Mouse (Mus musculus) gastrocnemius, postnatal 4 days (tissue): ENCODE results near the gene Sez6l. TPM values are rescaled to one million over a fixed set of nuclear protein-coding genes. Genes with fewer than 3 reads are reported as not detected.

Experiments used
- DNase-seq, 2 experiments: peaks; one replicate each; pipeline ENCODE4 v3.0.0; 2021 to 2022; ENCODE audit warnings: low spot score in 2 of 2, mixed read lengths in 2 of 2
- total RNA-seq, 2 experiments: library from RNA; stranded (reverse); gene quantifications; 2 replicates each; pipeline ENCODE4 v1.2.3; 2021

Gene Sez6l
- total RNA-seq, 2 experiments from 2014 or later, result 0.44 to 0.52 TPM

GRCm38 (mm10) chr5:112393741-112394414 is 183.1 kb downstream of the Sez6l start:
- peak in 1 of 2 experiments; percentile 7 for DNase-seq

GRCm38 (mm10) chr5:112391676-112392323 is 185.2 kb downstream of the Sez6l start:
- DNase-seq, result peak in 1 of 2 experiments; percentile 8

DNA sequence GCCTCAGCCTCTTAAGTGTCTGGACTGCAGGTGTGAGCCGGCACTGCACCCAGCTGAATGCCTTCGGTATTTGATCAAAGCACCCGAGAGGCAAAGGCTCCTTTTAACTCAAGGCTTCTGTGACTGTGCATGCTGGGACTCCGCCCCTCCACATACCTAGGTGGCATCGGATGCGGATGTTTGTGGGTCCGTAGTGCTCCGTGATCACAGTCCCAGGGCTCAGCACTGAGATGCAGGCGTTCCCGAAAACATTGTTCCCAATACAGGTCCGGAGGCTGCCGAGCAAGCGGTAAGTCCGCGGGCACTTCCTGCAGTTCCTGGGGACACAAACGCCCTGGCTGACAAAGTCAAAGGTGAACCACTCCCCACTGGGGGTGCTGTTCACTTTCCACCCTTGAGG is 186.0 kb downstream of the Sez6l start:
- DNase-seq, result peak in 1 of 2 experiments; percentile 8

- no peak for DNase-seq
Observed at GRCm38 (mm10) chr5:112389352-112389751, 187.6 kb downstream of the Sez6l start.

DNA sequence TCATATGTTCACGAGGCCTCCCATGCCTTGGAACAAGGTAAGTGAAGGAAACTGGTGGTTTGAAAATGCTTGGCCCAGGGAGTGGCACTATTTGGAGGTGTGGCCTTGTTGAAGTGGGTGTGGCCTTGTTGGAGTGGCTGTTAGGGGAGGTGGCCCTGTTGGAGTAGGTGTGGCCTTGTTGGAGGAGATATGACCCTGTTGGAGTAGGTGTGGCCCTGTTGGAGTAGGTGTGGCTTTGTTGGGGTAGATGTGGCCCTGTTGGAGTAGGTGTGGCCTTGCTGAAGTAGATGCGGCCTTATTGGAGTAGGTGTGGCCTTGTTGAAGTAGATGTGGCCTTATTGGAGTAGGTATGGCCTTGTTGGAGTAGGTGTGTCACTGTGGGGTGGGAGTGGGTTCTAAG is 191.0 kb downstream of the Sez6l start:
- DNase-seq, result no peak

GRCm38 (mm10) chr5:112384805-112385472 is 192.0 kb downstream of the Sez6l start:
- no peak for DNase-seq

DNA sequence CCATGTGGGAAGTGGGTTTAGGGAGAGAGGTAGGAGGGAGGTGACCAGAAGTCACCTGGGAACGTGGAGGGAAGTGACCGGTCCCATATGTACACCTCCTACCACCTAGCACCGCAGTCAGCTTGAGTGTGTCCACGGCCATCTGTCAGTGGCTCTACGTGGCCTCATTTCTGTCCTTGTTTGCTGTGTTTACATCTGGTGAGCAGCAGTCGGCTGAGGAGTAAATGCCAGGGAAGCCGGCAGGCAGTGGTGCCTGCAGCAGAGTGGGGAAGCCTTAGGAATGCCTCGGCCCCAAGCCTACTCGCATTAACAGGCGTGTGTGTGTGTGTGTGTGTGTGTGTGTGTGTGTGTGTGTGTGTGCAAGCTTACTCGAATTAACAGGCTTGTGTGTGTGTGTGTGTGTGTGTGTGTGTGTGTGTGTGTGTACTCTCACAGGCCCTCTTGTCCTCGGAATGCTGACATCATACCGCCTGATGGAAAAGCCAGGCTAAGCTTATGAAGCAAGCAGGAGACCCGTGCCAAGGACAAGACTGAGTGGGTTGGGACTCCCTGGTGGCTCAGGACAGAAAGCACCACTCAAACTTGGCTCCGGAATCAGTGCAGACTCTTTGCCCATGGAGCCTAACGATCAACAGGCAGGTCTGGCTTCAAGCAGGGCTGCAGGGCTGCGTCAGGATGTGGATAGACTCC is 194.2 kb downstream of the Sez6l start:
- DNase-seq, result peak in 1 of 2 experiments; percentile 44

DNA sequence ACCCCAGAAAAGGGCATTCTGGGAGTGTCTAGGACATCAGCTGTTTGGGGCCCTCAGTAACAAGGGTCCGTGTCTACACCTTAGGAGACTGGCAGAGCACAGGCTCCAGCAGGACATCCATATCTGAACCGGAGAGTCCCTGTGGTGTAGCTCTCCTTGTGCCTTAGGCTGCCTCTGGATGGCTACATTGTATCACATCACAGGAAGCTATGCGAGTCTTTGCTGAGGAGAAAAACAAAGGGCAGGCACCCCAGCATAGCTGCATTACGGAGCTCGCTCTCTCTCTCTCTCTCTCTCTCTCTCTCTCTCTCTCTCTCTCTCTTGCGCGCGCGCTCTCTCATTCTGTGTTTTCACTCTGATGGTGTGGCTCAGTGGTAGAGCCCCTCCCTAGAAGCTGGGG is 194.9 kb downstream of the Sez6l start:
- DNase-seq, result no peak

DNA sequence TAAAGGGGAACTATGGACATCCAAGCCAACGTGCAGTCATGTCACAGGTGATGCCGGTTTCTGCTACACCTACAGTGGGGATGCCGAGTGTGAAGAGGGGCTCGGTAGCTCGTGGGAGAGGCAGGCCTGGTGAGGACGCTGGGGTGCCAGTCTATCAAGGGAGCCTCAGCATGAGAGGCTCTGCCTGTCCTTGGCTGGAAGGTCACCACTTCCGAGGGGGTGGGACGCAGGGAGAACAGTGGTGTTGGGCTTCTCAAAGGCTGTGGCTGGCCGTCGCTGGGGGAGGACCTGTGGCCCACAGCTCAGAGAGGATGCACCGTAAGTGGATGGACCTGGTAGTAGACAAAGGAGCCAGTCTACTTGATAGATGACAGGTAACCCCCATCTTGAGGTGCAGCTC is 195.8 kb downstream of the Sez6l start:
- DNase-seq, result no peak

GRCm38 (mm10) chr5:112378716-112379115 is 198.3 kb downstream of the Sez6l start:
- DNase-seq, result no peak

GRCm38 (mm10) chr5:112377380-112377779 is 199.6 kb downstream of the Sez6l start:
- DNase-seq, result no peak

DNA sequence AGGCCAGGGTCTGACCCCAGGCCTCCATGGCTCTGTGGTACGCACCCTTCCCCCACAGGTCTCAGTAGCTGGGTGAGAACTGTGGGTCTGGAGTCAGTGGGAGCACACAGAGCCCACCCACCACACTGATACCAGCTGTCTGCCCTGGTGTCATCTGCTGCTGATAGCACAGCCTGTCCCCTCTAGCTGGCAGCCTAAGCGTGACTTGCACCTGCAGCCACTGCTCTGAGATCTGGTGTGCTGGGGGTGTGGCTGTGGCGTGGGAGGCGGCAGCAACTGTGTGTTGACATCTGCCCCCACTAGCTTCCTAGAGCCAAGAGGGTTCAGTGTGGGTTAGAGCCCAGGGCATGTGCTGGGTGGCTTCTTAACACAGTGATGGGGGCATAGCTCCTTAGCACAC is 200.9 kb downstream of the Sez6l start:
- no peak for DNase-seq

GRCm38 (mm10) chr5:112371933-112372332 is 205.1 kb downstream of the Sez6l start:
- no peak for DNase-seq

DNA sequence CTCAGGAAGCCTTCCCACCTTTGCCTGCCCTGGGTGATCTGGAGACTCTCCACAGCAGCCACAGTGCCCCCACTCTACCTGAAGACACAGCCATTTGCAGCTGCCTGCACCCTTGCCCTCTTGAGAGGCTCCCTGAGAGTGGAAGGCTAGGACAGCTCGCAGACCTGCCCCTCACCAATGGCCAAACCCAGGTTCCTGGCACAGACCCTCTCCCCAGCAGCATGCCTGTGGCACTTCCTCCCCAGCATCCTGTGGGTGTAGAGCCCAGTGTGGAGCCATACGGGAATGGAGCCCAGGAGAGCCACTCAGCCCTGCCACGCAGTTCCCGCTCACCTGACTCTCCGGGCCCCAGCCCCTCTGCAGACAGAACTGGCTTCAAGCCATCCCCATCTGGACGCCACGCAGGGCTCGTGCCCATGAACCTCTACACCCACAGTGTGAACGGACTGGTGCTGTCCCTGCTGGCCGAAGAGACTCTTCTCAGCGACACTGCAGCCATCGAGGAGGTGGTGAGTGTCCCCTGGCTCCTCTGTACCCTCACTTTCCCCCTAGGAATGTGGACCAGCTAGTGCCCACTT is 206.7 kb downstream of the Sez6l start:
- no peak for DNase-seq

DNA sequence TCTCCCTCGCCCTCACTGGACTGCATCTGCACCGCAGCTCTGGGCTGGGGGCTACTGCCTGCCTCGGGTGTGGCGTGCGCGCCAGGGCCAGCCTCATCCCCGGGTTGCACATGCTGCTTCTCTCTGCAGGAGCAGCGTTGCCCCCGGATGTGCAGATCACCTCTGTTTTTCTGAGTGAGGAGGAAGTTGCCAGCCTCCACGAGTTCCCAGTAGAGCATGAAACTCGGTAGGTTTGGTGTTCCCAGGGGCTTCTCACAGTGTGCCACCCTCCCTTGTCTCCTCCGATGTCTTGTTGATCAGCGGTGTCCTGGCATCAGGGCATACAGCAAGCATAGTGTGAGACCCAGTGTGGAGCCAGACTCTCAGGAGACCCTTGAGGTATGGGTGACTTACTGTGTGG is 207.7 kb downstream of the Sez6l start:
- DNase-seq, result no peak

Other genes starting within 250 kb of the Sez6l start
- 1 to 10 TPM; 7.1 to 8.3 TPM for gene Srrd, start 234.1 kb downstream of the Sez6l start, total RNA-seq
- gene Hps4, start 234.1 kb downstream of the Sez6l start, total RNA-seq, result 1 to 10 TPM; 7.6 to 8.7 TPM
- not detected for gene Gm6583, start 221.2 kb downstream of the Sez6l start, total RNA-seq
- 1 to 10 TPM; 1.5 to 2.1 TPM for gene Asphd2, start 182.3 kb downstream of the Sez6l start, total RNA-seq
- not detected for gene Gm6588, start 127.8 kb downstream of the Sez6l start, total RNA-seq